Mouse (Mus musculus) CH12F3 (cell line): Measurements from ENCODE around the gene Ptges2.

Experiments used
- in situ Hi-C: fragments of 300-500 bp; cut with MboI; formaldehyde crosslinking; loops from 2 replicates; pipeline ENCODE4 v1.14.3; 2020; ENCODE audit warnings: low sequenced_read_pairs

The Ptges2 gene

GRCm38 (mm10) chr2:32437612-32438166 is 42.0 kb downstream of the Ptges2 start:
- in situ Hi-C loops: no loop called here

GRCm38 (mm10) chr2:32438733-32439132 is 43.0 kb downstream of the Ptges2 start:
- in situ Hi-C loops: no loop called here

GRCm38 (mm10) chr2:32439177-32439576 is 43.5 kb downstream of the Ptges2 start:
- in situ Hi-C loops: no loop called here

- in situ Hi-C loops: no loop called here
Observed at GRCm38 (mm10) chr2:32440164-32440563, 44.5 kb downstream of the Ptges2 start.

- in situ Hi-C loops: no loop called here
Observed at GRCm38 (mm10) chr2:32440632-32441031, 44.9 kb downstream of the Ptges2 start.

GRCm38 (mm10) chr2:32441550-32441949 is 45.9 kb downstream of the Ptges2 start:
- in situ Hi-C loops: no loop called here

GRCm38 (mm10) chr2:32445535-32445934 is 49.8 kb downstream of the Ptges2 start:
- in situ Hi-C loops: no loop called here

- in situ Hi-C loops: no loop called here
Observed at GRCm38 (mm10) chr2:32447264-32447936, 51.7 kb downstream of the Ptges2 start.

- in situ Hi-C loops: no loop called here
Observed at GRCm38 (mm10) chr2:32448480-32448879, 52.8 kb downstream of the Ptges2 start.

GRCm38 (mm10) chr2:32449761-32450754 is 54.4 kb downstream of the Ptges2 start, which contains the start of gene Naif1:
TSS of gene Naif1 (plus strand) at chr2:32450457.
- in situ Hi-C loops: no loop called here

- in situ Hi-C loops: no loop called here
Observed at GRCm38 (mm10) chr2:32450881-32451844, 55.5 kb downstream of the Ptges2 start, which contains the start of gene Slc25a25. TSS of gene Slc25a25 (minus strand) at chr2:32451445.

- in situ Hi-C loops: no loop called here
Observed at GRCm38 (mm10) chr2:32451870-32452372, 56.2 kb downstream of the Ptges2 start.

GRCm38 (mm10) chr2:32452441-32452971 is 56.8 kb downstream of the Ptges2 start:
- in situ Hi-C loops: no loop called here

- in situ Hi-C loops: no loop called here
Observed at GRCm38 (mm10) chr2:32453641-32454303, 58.1 kb downstream of the Ptges2 start.

GRCm38 (mm10) chr2:32454633-32455032 is 58.9 kb downstream of the Ptges2 start:
- in situ Hi-C loops: no loop called here

GRCm38 (mm10) chr2:32455101-32455500 is 59.4 kb downstream of the Ptges2 start:
- in situ Hi-C loops: no loop called here
